Mouse (Mus musculus) erythroblast, embryonic 14.5 days (primary cell): ENCODE measurements at regions not wholly inside any gene's neighbourhood (a gene's known extent, or its start where the extent isn't known, plus 50 kb on each side); places are given as distances from the start of the nearest gene placed in this dataset.

Experiments used
- GATA1 ChIP-seq: IDR thresholded peaks from 2 replicates; pipeline ENCODE4 v1.6.1; 2012; ENCODE audit warnings: low read length, inconsistent platforms, mixed read lengths
- TAL1 ChIP-seq: IDR thresholded peaks from 3 replicates; pipeline ENCODE4 v1.6.1; 2012; ENCODE audit warnings: low read length, inconsistent platforms, mixed read lengths

DNA sequence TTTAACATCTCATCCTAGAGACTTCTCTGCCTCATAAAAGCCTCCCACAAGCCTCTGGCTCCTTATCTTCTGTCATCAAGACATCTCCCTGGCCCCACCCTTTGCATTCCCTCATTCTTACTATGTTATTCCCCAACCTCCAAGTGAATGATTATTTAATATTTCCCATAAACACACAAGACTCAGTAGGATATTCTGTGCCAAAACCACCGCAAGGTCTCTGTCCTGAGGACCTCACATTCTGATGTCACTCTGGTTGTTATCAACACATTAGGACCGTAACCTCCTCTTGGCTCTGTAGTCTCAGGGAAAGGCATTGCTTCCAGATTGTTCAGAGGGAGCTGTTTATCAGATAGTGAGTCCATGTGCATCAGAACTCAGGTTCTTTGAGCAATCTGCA lies 80.7 kb upstream of the Tbx18 start:
- TF ChIP-seq GATA1 (no peak), TAL1 (no peak)
